Comparison of ENCODE assay signal across 18 mouse cellular contexts in genomic region chr14:118869712-118870111, GRCm38 (mm10). TPM values are rescaled to one million over a fixed set of nuclear protein-coding genes. Genes with fewer than 3 reads are reported as not detected.
DNase-seq lines count a peak whose midpoint lies in the region; ATAC-seq and TF ChIP-seq lines count a peak whose summit lies in the region.
"Had no signal": no experiment of that assay in that cellular context is flagged by ENCODE, and none has a peak within 500 bp of the region (broad histone marks: within the 10 kb centered on the region; RNA-seq: fewer than 3 reads in every experiment).

No protein-coding gene starts in this region.

- H3K4me1 ChIP-seq in heart, embryonic 15.5 days (replicated peaks) = no peaks in the 10 kb centered on the region
- 0 out of 4 replicates have a peak, but pooled peaks cover 0 to 2% of the 10 kb centered on the region in 2 experiments for H3K4me1 ChIP-seq in ES-E14 (ENCODE audit: control insufficient read depth in 2 of 2, insufficient read depth in 2 of 2, low read length in 2 of 2, poor library complexity in 1 of 2)
- H3K4me1 ChIP-seq in liver, postnatal 0 days (ENCODE audit: insufficient read depth) = peaks cover 17% of the 10 kb centered on the region
- H3K4me1 ChIP-seq in forebrain, embryonic 12.5 days = peaks cover 4% of the 10 kb centered on the region
- H3K4me1 ChIP-seq: heart, embryonic 10.5 days; neural tube, embryonic 13.5 days had no signal

- TF ChIP-seq CTCF in liver, postnatal 0 days (IDR thresholded peaks at IDR 0.05; ENCODE audit: low read depth) = no peak

- H3K27me3 ChIP-seq in heart, embryonic 15.5 days = no peaks in the 10 kb centered on the region
- H3K27me3 ChIP-seq in liver, postnatal 0 days (ENCODE audit: insufficient read depth, low read length) = no peaks in the 10 kb centered on the region
- H3K27me3 ChIP-seq in forebrain, embryonic 12.5 days = no peaks in the 10 kb centered on the region
- H3K27me3 ChIP-seq: limb, embryonic 13.5 days; neural tube, embryonic 13.5 days had no signal

- in situ Hi-C loops in ES-E14 (cut with MboI; ENCODE audit: low sequenced_read_pairs in 2 of 2, unreplicated experiment in 2 of 2) = no loop called here

- DNase-seq in heart, adult 9 months (ENCODE audit: low spot score in 2 of 2) = no peak
- DNase-seq in ES-E14 (ENCODE audit: low read depth, low spot score) = no peak
- DNase-seq in liver, postnatal 0 days = no peak
- no peak for DNase-seq in cerebellum, postnatal 14 days
- DNase-seq in kidney, adult 18-20 months = no peak
- DNase-seq: adrenal gland, adult 8-10 months; cerebellum, adult 9-10 months; forebrain, postnatal 0 days; gastrocnemius, postnatal 10 days; heart, postnatal 36 days had no signal

- H3K9me3 ChIP-seq in heart, embryonic 15.5 days (replicated peaks) = no peaks in the 10 kb centered on the region
- no peaks in the 10 kb centered on the region for H3K9me3 ChIP-seq in ES-E14 (ENCODE audit: control insufficient read depth, insufficient read depth, low read depth, low read length)
- H3K9me3 ChIP-seq in liver, postnatal 0 days (ENCODE audit: low read length) = no peaks in the 10 kb centered on the region
- H3K9me3 ChIP-seq in forebrain, embryonic 12.5 days = no peaks in the 10 kb centered on the region
- H3K9me3 ChIP-seq: heart, embryonic 10.5 days; limb, embryonic 13.5 days; megakaryocyte, embryonic 14.5 days; neural tube, embryonic 13.5 days had no signal

- no peaks in the 10 kb centered on the region for H3K36me3 ChIP-seq in heart, embryonic 15.5 days
- peaks cover under 1% of the 10 kb centered on the region; the same call in 1 of the 2 replicates for H3K36me3 ChIP-seq in ES-E14 (ENCODE audit: control insufficient read depth, insufficient read depth, low read length, poor library complexity, severe bottlenecking)
- no peaks in the 10 kb centered on the region for H3K36me3 ChIP-seq in liver, postnatal 0 days (replicated peaks; ENCODE audit: insufficient read depth, low read length)
- H3K36me3 ChIP-seq in forebrain, embryonic 12.5 days (replicated peaks) = peaks cover 9% of the 10 kb centered on the region

- H3K4me2 ChIP-seq in heart, embryonic 15.5 days = no peak overlapping the region
- H3K4me2 ChIP-seq in liver, postnatal 0 days (ENCODE audit: low read depth, low read length) = peak overlapping the region; percentile 38
- no peak overlapping the region for H3K4me2 ChIP-seq in forebrain, embryonic 12.5 days
- H3K4me2 ChIP-seq: limb, embryonic 13.5 days; neural tube, embryonic 13.5 days had no signal

- TF ChIP-seq EP300 in liver, postnatal 0 days (IDR thresholded peaks at IDR 0.05; ENCODE audit: low read depth) = no peak

- no peak overlapping the region for H3K27ac ChIP-seq in heart, embryonic 15.5 days
- H3K27ac ChIP-seq in ES-E14 (ENCODE audit: insufficient read depth, low read depth, low read length, poor library complexity, severe bottlenecking) = no peak overlapping the region
- peak overlapping the region; percentile 29; the same call in 1 of the 2 replicates for H3K27ac ChIP-seq in liver, postnatal 0 days (ENCODE audit: low read depth)
- no peak overlapping the region for H3K27ac ChIP-seq in forebrain, embryonic 12.5 days
- H3K27ac ChIP-seq: heart, embryonic 10.5 days; hindbrain, postnatal 0 days; limb, embryonic 13.5 days; neural tube, embryonic 13.5 days had no signal

- H3K9ac ChIP-seq in heart, embryonic 15.5 days = no peak overlapping the region
- H3K9ac ChIP-seq in ES-E14 (ENCODE audit: insufficient read depth, low read depth, low read length, poor library complexity, severe bottlenecking) = no peak overlapping the region
- H3K9ac ChIP-seq in liver, postnatal 0 days (replicated peaks) = no peak overlapping the region
- H3K9ac ChIP-seq in forebrain, embryonic 12.5 days = no peak overlapping the region
- H3K9ac ChIP-seq: forebrain, postnatal 0 days; limb, embryonic 13.5 days; neural tube, embryonic 13.5 days had no signal

- WGBS in heart, embryonic 15.5 days = 56% methylated on average over 6 of the region's 6 CpGs
- 64% methylated on average over 6 of the region's 6 CpGs for WGBS in liver, postnatal 0 days (ENCODE audit: insufficient replicate concordance)
- 91% methylated on average over 6 of the region's 6 CpGs for WGBS in forebrain, embryonic 12.5 days

- no peak overlapping the region for H3K4me3 ChIP-seq in heart, embryonic 15.5 days
- H3K4me3 ChIP-seq in ES-E14 (ENCODE audit: insufficient read depth in 1 of 2, low read depth in 1 of 2, low read length in 2 of 2, poor library complexity in 1 of 2, severe bottlenecking in 1 of 2) = no peak overlapping the region
- H3K4me3 ChIP-seq in liver, postnatal 0 days (ENCODE audit: low read depth, low read length) = no peak overlapping the region
- no peak overlapping the region for H3K4me3 ChIP-seq in forebrain, embryonic 12.5 days (replicated peaks)
- H3K4me3 ChIP-seq: heart, embryonic 10.5 days; limb, embryonic 13.5 days; megakaryocyte, embryonic 14.5 days; neural tube, embryonic 13.5 days had no signal

- ATAC-seq in heart, embryonic 15.5 days (replicated peaks; ENCODE audit: insufficient number of reproducible peaks, insufficient read depth, low FRiP score, low read depth) = peak; percentile 58; the same call in 1 of the 2 replicates
- peak; percentile 35 for ATAC-seq in granulocyte monocyte progenitor cell, adult 5-6 weeks (replicated peaks; ENCODE audit: poor library complexity, severe bottlenecking)
- peak; percentile 83 for ATAC-seq in liver, postnatal 0 days
- no peak for ATAC-seq in forebrain, embryonic 12.5 days (ENCODE audit: low FRiP score)
- ATAC-seq: forebrain, postnatal 0 days; hindbrain, postnatal 0 days had no signal

TF ChIP-seq in ES-E14, 5 proteins besides CTCF, POLR2A, EP300 and RAD21:
- peak; percentile 94 for TF ChIP-seq MAFK (IDR thresholded peaks at IDR 0.05; ENCODE audit: insufficient read depth, low read depth, low read length)
- no peak for TF ChIP-seq HCFC1 (IDR thresholded peaks at IDR 0.05; ENCODE audit: borderline replicate concordance, insufficient read depth, low read length)
- no peak for TF ChIP-seq ZC3H11A (IDR thresholded peaks at IDR 0.05; ENCODE audit: borderline replicate concordance, low read depth, low read length)
- no peak for TF ChIP-seq CHD2 (IDR thresholded peaks at IDR 0.05; ENCODE audit: low read depth, low read length)

RNA-seq across cellular contexts. Expression of gene Dzip1, which starts 55.5 kb away (rescaled TPM):
- 4.8 and 7.7 TPM in 2 replicates for polyA plus RNA-seq in heart, embryonic 15.5 days (2015; fragmentation: Nextera tagmentation; extraction: Ambion mirVana)
- total RNA-seq in ES-E14 (2012; rRNA removed) = 6.8 and 15.3 TPM in 2 replicates
- 0.53 TPM in 1 of 2 replicates, not detected in the other for total RNA-seq in granulocyte monocyte progenitor cell, adult 5-6 weeks (2014; fragmentation: Nextera tagmentation)
- 1.7 TPM in 1 of 2 replicates, not detected in the other for total RNA-seq in granulocyte monocyte progenitor cell, adult 5-6 weeks (2017)
- polyA plus RNA-seq in liver, postnatal 0 days (2015; fragmentation: Nextera tagmentation; extraction: Ambion mirVana) = 0.42 and 0.75 TPM in 2 replicates
- polyA plus RNA-seq in forebrain, embryonic 12.5 days (2016; fragmentation: Nextera tagmentation; extraction: Ambion mirVana) = 31.3 and 32.1 TPM in 2 replicates
